Mouse (Mus musculus): Measurements from ENCODE around the gene Pfkfb4.

DNA sequence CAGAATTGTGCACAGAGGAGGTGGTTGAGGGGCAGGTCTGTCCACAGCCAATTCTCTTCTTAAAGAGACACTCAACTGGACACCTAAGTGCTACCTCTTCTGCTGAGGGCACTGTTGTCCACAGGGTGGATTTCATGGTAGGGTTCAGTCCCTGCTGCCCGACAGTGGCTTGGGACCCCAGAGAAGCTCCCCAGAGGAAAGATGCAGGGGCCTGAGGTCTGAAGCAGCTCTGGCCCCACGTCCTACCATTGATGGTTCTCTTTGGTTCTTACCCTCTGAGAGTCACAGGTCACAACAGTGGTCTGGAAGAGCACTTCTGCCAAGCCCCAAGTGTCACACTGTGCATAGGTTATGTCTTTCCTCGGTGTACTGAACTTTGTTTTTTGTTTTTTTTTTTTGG is 61.8 kb downstream of the Pfkfb4 start:
- TF ChIP-seq POLR2A (IDR thresholded peaks at IDR 0.05; ENCODE audit: insufficient read length, low read depth) (no peak), POLR2AphosphoS2 (IDR thresholded peaks at IDR 0.05; ENCODE audit: insufficient read length, low read depth) (no peak), REST (IDR thresholded peaks at IDR 0.05; ENCODE audit: insufficient read depth, insufficient read length) (no peak), MAX (IDR thresholded peaks at IDR 0.05; ENCODE audit: low read depth) (no peak)
